Mouse (Mus musculus) lung, postnatal 0 days (tissue): ENCODE results near the gene Sdsl.

Experiments
- CTCF ChIP-seq: IDR thresholded peaks from 2 replicates; pipeline ENCODE4 v1.5.1; 2016; ENCODE audit warnings: antibody characterized with exemption, mild to moderate bottlenecking
- EP300 ChIP-seq: IDR thresholded peaks from 2 replicates; pipeline ENCODE4 v1.6.1; 2016; ENCODE audit warnings: antibody characterized with exemption, mild to moderate bottlenecking, control low read depth

GRCm38 (mm10) chr5:120473361-120473760 lies 751 bp upstream of the Sdsl start:
- TF ChIP-seq CTCF: no peak
- no peak for TF ChIP-seq EP300
